14 mouse cellular contexts compared by ENCODE assay signal in the genomic region with DNA sequence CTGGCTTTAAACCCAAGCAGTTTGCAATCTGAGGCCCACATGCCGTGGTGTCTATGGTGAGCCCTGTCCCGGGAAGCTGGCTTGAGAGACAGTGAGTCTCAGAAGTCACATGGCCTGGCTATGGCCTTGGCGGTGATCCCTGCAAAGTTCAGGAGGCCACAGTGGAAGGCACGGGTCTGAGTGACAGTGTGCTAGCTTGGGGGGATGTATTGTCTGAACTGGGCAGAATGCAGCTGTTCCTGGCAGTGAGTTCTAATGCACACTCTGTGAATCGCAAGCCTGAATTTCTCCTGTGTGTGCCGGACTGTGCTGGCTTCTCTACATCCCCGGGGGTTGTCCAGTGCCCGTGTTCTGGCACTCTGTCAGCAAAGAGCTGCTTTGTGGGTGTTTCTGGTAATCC.
A peak's percentile ranks its signal among the peaks of the same experiment; 100 is the strongest.
DNase-seq lines count a peak whose midpoint lies in the region; ATAC-seq and TF ChIP-seq lines count a peak whose summit lies in the region.
"Had no signal": no experiment of that assay in that cellular context is flagged by ENCODE, and none has a peak within 500 bp of the region (broad histone marks: within the 10 kb centered on the region; RNA-seq: fewer than 3 reads in every experiment).

No protein-coding gene starts in this region.

- WGBS in embryonic facial prominence, embryonic 12.5 days = 55% methylated on average over 8 of the region's 8 CpGs
- WGBS in embryonic facial prominence, embryonic 10.5 days = 62% methylated on average over 8 of the region's 8 CpGs
- WGBS in limb, embryonic 15.5 days = 51% methylated on average over 8 of the region's 8 CpGs
- 77% methylated on average over 8 of the region's 8 CpGs for WGBS in limb, embryonic 10.5 days
- whole genome bisulfite sequencing in hindbrain, postnatal 0 days = 26% methylated on average over 8 of the region's 8 CpGs
- 65% methylated on average over 8 of the region's 8 CpGs for WGBS in intestine, embryonic 16.5 days

- no peaks in the 10 kb centered on the region for H3K36me3 ChIP-seq in embryonic facial prominence, embryonic 12.5 days
- no peaks in the 10 kb centered on the region for H3K36me3 ChIP-seq in embryonic facial prominence, embryonic 10.5 days (replicated peaks)
- H3K36me3 ChIP-seq in limb, embryonic 15.5 days = no peaks in the 10 kb centered on the region
- no peaks in the 10 kb centered on the region for H3K36me3 ChIP-seq in limb, embryonic 10.5 days
- H3K36me3 ChIP-seq in hindbrain, postnatal 0 days (ENCODE audit: insufficient read depth, low read length) = no peaks in the 10 kb centered on the region
- no peaks in the 10 kb centered on the region for H3K36me3 ChIP-seq in intestine, embryonic 16.5 days (ENCODE audit: control insufficient read depth, insufficient read depth, low read length)
- H3K36me3 ChIP-seq: heart, embryonic 15.5 days had no signal

- H3K27ac ChIP-seq in embryonic facial prominence, embryonic 12.5 days = no peak overlapping the region
- no peak overlapping the region for H3K27ac ChIP-seq in embryonic facial prominence, embryonic 10.5 days (replicated peaks)
- H3K27ac ChIP-seq in limb, embryonic 15.5 days = no peak overlapping the region
- no peak overlapping the region for H3K27ac ChIP-seq in limb, embryonic 10.5 days
- H3K27ac ChIP-seq in hindbrain, postnatal 0 days = no peak overlapping the region
- H3K27ac ChIP-seq in intestine, embryonic 16.5 days (ENCODE audit: low read length) = no peak overlapping the region
- H3K27ac ChIP-seq: forebrain, embryonic 13.5 days; heart, embryonic 15.5 days had no signal

- H3K4me2 ChIP-seq in embryonic facial prominence, embryonic 12.5 days (replicated peaks) = no peak overlapping the region
- H3K4me2 ChIP-seq in limb, embryonic 15.5 days = no peak overlapping the region
- no peak overlapping the region for H3K4me2 ChIP-seq in hindbrain, postnatal 0 days (ENCODE audit: low read depth, low read length)
- H3K4me2 ChIP-seq in intestine, embryonic 16.5 days (ENCODE audit: low read depth, low read length) = no peak overlapping the region
- H3K4me2 ChIP-seq: forebrain, embryonic 13.5 days; heart, embryonic 15.5 days had no signal

- TF ChIP-seq CTCF in hindbrain, postnatal 0 days (IDR thresholded peaks at IDR 0.05; ENCODE audit: low read depth) = no peak

- ATAC-seq in embryonic facial prominence, embryonic 12.5 days (ENCODE audit: insufficient number of reproducible peaks, insufficient read depth, low FRiP score, low TSS enrichment) = peak; percentile 56; the same call in 1 of the 2 replicates
- ATAC-seq in limb, embryonic 15.5 days (ENCODE audit: insufficient number of reproducible peaks, low FRiP score, low TSS enrichment, low read depth) = 0 out of 2 replicates have a peak, but pooled peaks have one; percentile 17
- ATAC-seq in hindbrain, postnatal 0 days = peak; percentile 91
- no peak for ATAC-seq in intestine, embryonic 16.5 days
- ATAC-seq: forebrain, embryonic 13.5 days; midbrain, embryonic 16.5 days had no signal

- no peaks in the 10 kb centered on the region for H3K9me3 ChIP-seq in embryonic facial prominence, embryonic 12.5 days
- H3K9me3 ChIP-seq in embryonic facial prominence, embryonic 10.5 days = no peaks in the 10 kb centered on the region
- H3K9me3 ChIP-seq in limb, embryonic 15.5 days = no peaks in the 10 kb centered on the region
- H3K9me3 ChIP-seq in limb, embryonic 10.5 days (replicated peaks) = no peaks in the 10 kb centered on the region
- no peaks in the 10 kb centered on the region for H3K9me3 ChIP-seq in hindbrain, postnatal 0 days (ENCODE audit: low read length)
- no peaks in the 10 kb centered on the region for H3K9me3 ChIP-seq in intestine, embryonic 16.5 days (ENCODE audit: control insufficient read depth, low read length)
- H3K9me3 ChIP-seq: forebrain, embryonic 13.5 days; heart, embryonic 15.5 days had no signal

- H3K9ac ChIP-seq in embryonic facial prominence, embryonic 12.5 days = no peak overlapping the region
- no peak overlapping the region for H3K9ac ChIP-seq in limb, embryonic 15.5 days
- no peak overlapping the region for H3K9ac ChIP-seq in hindbrain, postnatal 0 days (replicated peaks; ENCODE audit: low read length)
- no peak overlapping the region for H3K9ac ChIP-seq in intestine, embryonic 16.5 days (ENCODE audit: low read depth, low read length)
- H3K9ac ChIP-seq: forebrain, embryonic 13.5 days; heart, embryonic 15.5 days had no signal

- no peaks in the 10 kb centered on the region for H3K27me3 ChIP-seq in embryonic facial prominence, embryonic 12.5 days
- no peaks in the 10 kb centered on the region for H3K27me3 ChIP-seq in embryonic facial prominence, embryonic 10.5 days (replicated peaks; ENCODE audit: low read depth, poor library complexity, severe bottlenecking)
- no peaks in the 10 kb centered on the region for H3K27me3 ChIP-seq in limb, embryonic 15.5 days
- peaks cover 79% of the 10 kb centered on the region for H3K27me3 ChIP-seq in limb, embryonic 10.5 days (ENCODE audit: low read depth, poor library complexity, severe bottlenecking)
- no peaks in the 10 kb centered on the region for H3K27me3 ChIP-seq in hindbrain, postnatal 0 days (ENCODE audit: insufficient read depth, low read length)
- H3K27me3 ChIP-seq in intestine, embryonic 16.5 days (replicated peaks; ENCODE audit: control insufficient read depth, insufficient read depth, low read length) = no peaks in the 10 kb centered on the region
- H3K27me3 ChIP-seq: forebrain, embryonic 13.5 days; heart, embryonic 15.5 days had no signal

- DNase-seq in embryonic facial prominence, embryonic 10.5 days (ENCODE audit: low spot score) = no peak
- no peak for DNase-seq in limb, embryonic 10.5 days (ENCODE audit: low spot score)
- DNase-seq in embryo, embryonic 10.5 days (ENCODE audit: low spot score) = peak; percentile 35
- DNase-seq in hindbrain, postnatal 0 days (ENCODE audit: low spot score) = peak; percentile 38
- no peak for DNase-seq in urinary bladder, postnatal 4 days (ENCODE audit: low spot score in 2 of 2)
- DNase-seq: cerebellum, adult 11 months; kidney, postnatal 14 days; layer of hippocampus, adult 9-11 months had no signal

- no peak overlapping the region for H3K4me3 ChIP-seq in embryonic facial prominence, embryonic 12.5 days
- no peak overlapping the region for H3K4me3 ChIP-seq in embryonic facial prominence, embryonic 10.5 days
- no peak overlapping the region for H3K4me3 ChIP-seq in limb, embryonic 15.5 days
- H3K4me3 ChIP-seq in limb, embryonic 10.5 days = no peak overlapping the region
- H3K4me3 ChIP-seq in hindbrain, postnatal 0 days (ENCODE audit: low read length) = no peak overlapping the region
- H3K4me3 ChIP-seq in intestine, embryonic 16.5 days (ENCODE audit: low read length) = no peak overlapping the region
- H3K4me3 ChIP-seq: forebrain, embryonic 13.5 days; heart, embryonic 15.5 days had no signal

- no peaks in the 10 kb centered on the region for H3K4me1 ChIP-seq in embryonic facial prominence, embryonic 12.5 days
- H3K4me1 ChIP-seq in embryonic facial prominence, embryonic 10.5 days = peaks cover 4% of the 10 kb centered on the region; the same call in 1 of the 2 replicates
- H3K4me1 ChIP-seq in limb, embryonic 15.5 days = 0 out of 2 replicates have a peak, but pooled peaks cover 4% of the 10 kb centered on the region
- H3K4me1 ChIP-seq in limb, embryonic 10.5 days = peaks cover 6% of the 10 kb centered on the region; the same call in 1 of the 2 replicates
- no peaks in the 10 kb centered on the region for H3K4me1 ChIP-seq in hindbrain, postnatal 0 days (ENCODE audit: insufficient read depth, low read length)
- H3K4me1 ChIP-seq in intestine, embryonic 16.5 days (ENCODE audit: control insufficient read depth, insufficient read depth, low read length) = no peaks in the 10 kb centered on the region
- H3K4me1 ChIP-seq: forebrain, embryonic 13.5 days; heart, embryonic 15.5 days had no signal

Comparison
In these comparisons a context has a peak if more than half of its experiments do, and no peak if none do; other contexts are left out.
1. DNase-seq: peak in embryo, embryonic 10.5 days (single experiment) and hindbrain, postnatal 0 days (single experiment); none in embryonic facial prominence, embryonic 10.5 days (single experiment), limb, embryonic 10.5 days (single experiment) and urinary bladder, postnatal 4 days (0 of 2).